Mouse (Mus musculus): Measurements from ENCODE around the gene Dazl. TPM values are rescaled to one million over a fixed set of nuclear protein-coding genes. Genes with fewer than 3 reads are reported as not detected.
A peak's percentile ranks its signal among the peaks of the same experiment; 100 is the strongest.

Dazl gene
- polyA plus RNA-seq, 1 experiment from 2014 or later: 0.55 TPM

DNA sequence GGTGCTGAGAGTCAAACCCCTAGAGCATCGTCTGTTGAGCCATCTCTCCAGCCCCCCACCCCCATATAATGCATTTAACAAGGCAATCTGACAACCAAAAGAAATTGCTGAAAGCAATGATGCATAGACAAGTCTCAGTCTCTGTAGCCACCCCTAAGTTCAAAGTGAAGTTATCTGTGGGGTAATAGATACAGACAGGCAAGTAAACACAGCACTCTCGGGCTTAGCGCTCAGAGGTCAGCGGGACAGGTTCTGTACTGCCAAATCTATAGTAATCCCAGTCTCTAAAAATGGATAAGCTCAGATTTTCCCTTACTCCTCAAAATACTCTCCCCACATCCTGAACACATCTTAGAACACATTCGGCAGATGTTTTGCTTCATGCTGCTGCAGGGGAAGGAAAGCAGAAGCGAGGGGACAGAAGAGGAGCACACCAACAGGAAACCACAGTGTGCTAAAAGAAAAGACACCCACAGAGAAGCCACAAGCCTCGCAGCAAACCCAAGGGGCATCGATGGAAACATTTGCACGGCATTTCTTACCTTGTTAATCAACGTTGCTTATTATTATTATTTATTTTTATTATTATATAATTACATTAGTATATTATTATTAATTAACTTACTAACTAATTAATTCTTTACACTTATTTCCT, 16.8 kb upstream of the Dazl start:
- no peaks in the 10 kb centered on the region for H3K27me3 ChIP-seq
- 75% methylated on average over 10 of the region's 10 CpGs for WGBS
- no peak overlapping the region for H3K4me3 ChIP-seq
- H3K36me3 ChIP-seq: no peaks in the 10 kb centered on the region
- H3K9me3 ChIP-seq: no peaks in the 10 kb centered on the region
- H3K4me1 ChIP-seq: no peaks in the 10 kb centered on the region
- no peak overlapping the region for H3K9ac ChIP-seq
- H3K27ac ChIP-seq: no peak overlapping the region
- no peak overlapping the region for H3K4me2 ChIP-seq (replicated peaks)
- no peak for ATAC-seq (ENCODE audit: insufficient number of reproducible peaks, insufficient read depth, low FRiP score, low TSS enrichment)

DNA sequence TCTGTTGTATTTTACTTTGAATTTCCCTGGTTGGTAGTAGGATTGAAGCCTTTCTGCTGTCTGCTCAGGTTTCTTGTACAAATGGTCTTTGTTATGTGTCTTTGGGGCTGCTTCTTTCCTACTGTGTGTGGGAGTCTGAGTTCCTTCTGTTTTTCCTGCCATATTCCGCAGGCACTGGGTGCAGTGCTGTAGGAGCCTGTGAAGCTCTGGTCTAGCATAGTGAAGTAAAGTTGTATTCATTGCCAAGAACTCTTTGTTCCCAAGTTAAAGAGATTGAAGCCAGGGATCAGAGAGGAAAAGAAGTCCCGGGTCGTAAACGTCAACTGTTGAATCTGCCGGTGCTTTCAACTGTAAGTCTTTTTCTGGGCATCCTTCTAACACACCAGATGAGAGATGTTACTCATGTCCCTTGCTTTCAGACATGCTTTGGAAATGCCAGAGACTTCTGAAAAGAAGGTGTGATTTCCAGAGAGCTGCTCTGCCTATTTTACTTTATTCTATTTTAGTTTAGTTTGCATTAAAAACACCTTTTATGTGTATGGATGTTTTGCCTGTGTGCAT, 16.2 kb upstream of the Dazl start:
- 76% methylated on average over 5 of the region's 5 CpGs for WGBS
- Histone ChIP-seq H3K4me3 (no peak overlapping the region), H3K36me3 (no peaks in the 10 kb centered on the region), H3K4me1 (no peaks in the 10 kb centered on the region), H3K9me3 (no peaks in the 10 kb centered on the region), H3K9ac (no peak overlapping the region), H3K4me2 (replicated peaks) (no peak overlapping the region), H3K27ac (no peak overlapping the region), H3K27me3 (no peaks in the 10 kb centered on the region)
- ATAC-seq (ENCODE audit: insufficient number of reproducible peaks, insufficient read depth, low FRiP score, low TSS enrichment): no peak

DNA sequence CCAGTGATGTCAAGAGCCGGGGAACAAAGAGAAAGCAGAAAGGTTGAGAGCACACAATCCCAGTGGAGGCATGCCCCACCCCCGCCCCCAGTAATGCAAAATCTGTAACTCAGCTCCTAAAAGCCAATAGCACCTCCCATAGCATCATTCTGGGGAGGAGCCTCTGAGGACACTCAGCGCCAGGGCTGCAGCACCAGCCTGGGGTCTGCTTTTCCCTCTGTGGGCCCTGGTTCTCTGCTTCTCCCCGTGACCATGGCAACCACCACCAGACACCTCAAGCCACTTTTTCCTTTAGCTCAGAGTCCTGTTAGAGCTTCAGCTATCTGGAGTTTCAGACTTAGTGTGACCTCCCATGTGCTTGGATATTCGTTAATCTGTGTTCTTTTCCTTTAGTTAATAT, 15.4 kb upstream of the Dazl start:
- no peaks in the 10 kb centered on the region for H3K4me1 ChIP-seq
- 66% methylated on average over 5 of the region's 5 CpGs for WGBS
- no peak overlapping the region for H3K4me2 ChIP-seq (replicated peaks)
- H3K4me3 ChIP-seq: no peak overlapping the region
- no peaks in the 10 kb centered on the region for H3K27me3 ChIP-seq
- ATAC-seq (ENCODE audit: insufficient number of reproducible peaks, insufficient read depth, low FRiP score, low TSS enrichment): no peak
- no peak overlapping the region for H3K9ac ChIP-seq
- no peak overlapping the region for H3K27ac ChIP-seq
- no peaks in the 10 kb centered on the region for H3K9me3 ChIP-seq
- no peaks in the 10 kb centered on the region for H3K36me3 ChIP-seq

DNA sequence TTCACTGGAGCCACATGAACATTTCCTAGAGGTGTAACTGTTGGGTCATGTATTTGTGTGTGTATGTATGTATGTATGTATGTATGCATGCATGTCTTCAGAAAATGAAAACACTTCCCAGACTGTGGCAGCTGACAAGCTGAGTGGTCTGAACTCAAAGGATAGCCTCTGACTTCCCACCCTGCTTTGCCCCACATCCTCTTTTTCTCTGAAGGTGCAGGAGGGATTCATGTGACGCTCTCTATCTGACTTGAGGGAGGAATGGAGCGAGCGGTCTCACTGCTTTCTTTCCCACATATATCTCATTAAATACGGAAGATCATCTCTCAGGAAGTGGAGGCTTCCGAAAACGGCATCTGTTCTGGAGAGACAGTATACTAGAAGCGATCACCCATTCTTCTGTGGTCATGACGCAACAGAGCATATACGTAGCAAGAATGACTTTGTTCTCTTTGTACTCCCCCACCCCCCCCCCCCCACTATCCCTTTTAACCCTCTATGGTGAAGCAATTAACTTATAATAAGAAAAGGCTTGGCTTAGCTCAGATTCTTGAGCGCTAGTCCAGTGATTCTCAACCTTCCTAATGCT, 14.7 kb upstream of the Dazl start:
- 88% methylated on average over 10 of the region's 10 CpGs for WGBS
- no peak for ATAC-seq (ENCODE audit: insufficient number of reproducible peaks, insufficient read depth, low FRiP score, low TSS enrichment)
- H3K27ac ChIP-seq: no peak overlapping the region

DNA sequence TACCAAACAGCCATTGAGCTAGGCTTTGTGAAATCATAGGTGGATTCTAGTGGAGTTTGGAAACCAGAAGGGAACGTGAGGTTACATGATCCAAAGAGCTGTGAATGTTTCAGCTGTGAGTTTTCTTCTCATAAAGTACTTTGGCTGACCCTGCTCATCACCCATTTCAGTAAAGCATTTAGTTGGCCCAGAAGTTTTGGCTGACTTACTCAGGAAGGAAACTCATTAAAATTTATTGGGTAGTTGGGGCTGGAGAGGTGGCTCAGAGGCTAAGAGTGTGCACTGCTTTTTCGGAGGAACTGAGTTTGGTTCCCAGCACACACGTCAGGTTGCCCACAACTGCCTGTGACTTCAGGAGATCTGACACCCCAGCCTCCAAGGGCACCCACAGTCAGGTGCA, 9.4 kb upstream of the Dazl start:
- 83% methylated on average over 3 of the region's 3 CpGs for WGBS
- Histone ChIP-seq H3K27ac (no peak overlapping the region), H3K27me3 (no peaks in the 10 kb centered on the region), H3K4me3 (no peak overlapping the region), H3K9me3 (no peaks in the 10 kb centered on the region), H3K4me1 (no peaks in the 10 kb centered on the region), H3K36me3 (no peaks in the 10 kb centered on the region), H3K4me2 (replicated peaks) (no peak overlapping the region), H3K9ac (no peak overlapping the region)
- no peak for ATAC-seq (ENCODE audit: insufficient number of reproducible peaks, insufficient read depth, low FRiP score, low TSS enrichment)

More for the DNA sequence above, 14.7 kb upstream of the Dazl start:
- H3K36me3 ChIP-seq: no peaks in the 10 kb centered on the region
- H3K27me3 ChIP-seq: no peaks in the 10 kb centered on the region
- no peak overlapping the region for H3K9ac ChIP-seq
- no peaks in the 10 kb centered on the region for H3K9me3 ChIP-seq
- H3K4me3 ChIP-seq: no peak overlapping the region
- H3K4me1 ChIP-seq: no peaks in the 10 kb centered on the region
- H3K4me2 ChIP-seq (replicated peaks): no peak overlapping the region

DNA sequence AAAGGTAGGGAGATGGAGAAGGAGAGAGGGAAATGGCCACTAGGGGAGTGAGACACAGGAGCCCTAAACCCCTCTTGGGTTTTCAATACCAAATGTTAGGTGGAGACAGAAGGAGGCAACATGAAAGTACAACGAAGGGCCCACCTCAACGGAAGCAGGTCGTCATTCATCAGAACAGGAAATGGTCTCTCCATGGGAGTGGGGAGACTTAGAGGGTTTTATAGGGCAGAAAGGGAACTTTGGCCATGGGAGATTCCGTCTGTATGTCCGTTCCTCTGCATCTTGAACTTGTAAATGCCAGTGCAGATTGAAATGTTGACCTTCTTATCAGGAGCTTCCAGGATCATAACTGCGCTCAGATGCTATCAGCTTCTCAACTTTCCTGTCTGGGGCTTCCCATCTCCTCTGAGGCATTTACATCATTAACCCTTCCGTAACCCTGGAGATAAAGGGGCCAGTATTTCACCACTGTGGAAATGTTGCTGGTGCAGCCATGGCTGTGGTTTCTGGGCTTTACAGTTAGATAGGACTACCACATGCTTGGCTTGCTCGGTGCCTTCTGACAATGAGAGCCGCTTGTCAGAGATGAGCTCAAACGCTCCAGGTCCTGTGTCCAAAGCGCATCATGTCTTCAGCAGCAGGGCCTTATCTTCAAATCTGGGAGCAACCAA, 6.9 kb upstream of the Dazl start:
- Histone ChIP-seq H3K9me3 (no peaks in the 10 kb centered on the region), H3K9ac (no peak overlapping the region), H3K27me3 (no peaks in the 10 kb centered on the region), H3K4me1 (no peaks in the 10 kb centered on the region), H3K4me3 (no peak overlapping the region), H3K4me2 (replicated peaks) (no peak overlapping the region), H3K27ac (no peak overlapping the region), H3K36me3 (no peaks in the 10 kb centered on the region)
- WGBS: 81% methylated on average over 11 of the region's 11 CpGs
- no peak for ATAC-seq (ENCODE audit: insufficient number of reproducible peaks, insufficient read depth, low FRiP score, low TSS enrichment)

DNA sequence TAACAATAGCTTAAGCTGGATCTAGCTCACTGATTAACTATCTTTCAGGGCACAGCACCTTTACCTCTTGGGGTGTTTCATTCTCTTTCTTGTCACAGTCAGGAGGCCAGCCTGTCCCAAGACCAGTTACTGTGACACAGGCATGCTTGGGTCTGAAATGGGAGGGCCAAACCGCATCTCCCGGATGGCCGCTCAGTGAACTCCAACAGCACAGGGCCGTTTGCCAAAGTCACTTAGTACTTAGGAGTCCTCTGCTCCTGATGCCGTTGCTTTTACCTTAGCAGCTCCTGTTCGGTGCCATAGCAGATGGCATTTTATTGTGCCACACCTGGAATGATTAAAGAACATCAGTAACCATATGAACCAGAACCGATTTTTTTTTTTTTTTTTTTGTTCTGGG, 5.4 kb upstream of the Dazl start:
- no peak for ATAC-seq (ENCODE audit: insufficient number of reproducible peaks, insufficient read depth, low FRiP score, low TSS enrichment)
- Histone ChIP-seq H3K36me3 (no peaks in the 10 kb centered on the region), H3K9me3 (peaks cover 7% of the 10 kb centered on the region; the same call in 1 of the 2 replicates), H3K4me1 (no peaks in the 10 kb centered on the region), H3K27ac (no peak overlapping the region), H3K27me3 (no peaks in the 10 kb centered on the region), H3K4me2 (replicated peaks) (no peak overlapping the region), H3K4me3 (no peak overlapping the region), H3K9ac (no peak overlapping the region)
- 79% methylated on average over 7 of the region's 7 CpGs for WGBS

DNA sequence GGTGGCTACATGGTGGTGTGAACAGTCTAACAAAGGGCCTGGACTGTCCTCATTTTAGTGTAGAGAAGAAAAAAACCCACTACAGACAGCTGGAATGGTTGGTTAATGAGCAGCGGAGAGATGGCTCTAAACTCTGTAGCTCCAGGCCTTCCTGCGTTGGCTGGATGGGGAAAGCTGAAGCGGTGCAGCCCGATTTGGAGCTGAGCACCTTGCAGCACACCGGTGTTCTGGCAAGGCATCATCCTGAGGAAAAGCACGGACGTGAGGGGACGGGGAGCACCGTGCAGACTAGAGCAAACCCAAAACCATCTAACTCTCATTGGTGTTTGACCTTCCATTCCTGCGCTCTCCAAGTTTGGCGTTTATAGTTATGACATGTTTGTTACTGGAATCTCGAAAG, 1.3 kb upstream of the Dazl start:
- H3K4me2 ChIP-seq (replicated peaks): no peak overlapping the region
- H3K9ac ChIP-seq: no peak overlapping the region
- H3K9me3 ChIP-seq: peaks cover 18% of the 10 kb centered on the region
- no peak overlapping the region for H3K4me3 ChIP-seq
- no peak overlapping the region for H3K27ac ChIP-seq
- H3K36me3 ChIP-seq: no peaks in the 10 kb centered on the region
- WGBS: 87% methylated on average over 12 of the region's 12 CpGs
- H3K27me3 ChIP-seq: no peaks in the 10 kb centered on the region
- H3K4me1 ChIP-seq: no peaks in the 10 kb centered on the region
- no peak for ATAC-seq (ENCODE audit: insufficient number of reproducible peaks, insufficient read depth, low FRiP score, low TSS enrichment)

DNA sequence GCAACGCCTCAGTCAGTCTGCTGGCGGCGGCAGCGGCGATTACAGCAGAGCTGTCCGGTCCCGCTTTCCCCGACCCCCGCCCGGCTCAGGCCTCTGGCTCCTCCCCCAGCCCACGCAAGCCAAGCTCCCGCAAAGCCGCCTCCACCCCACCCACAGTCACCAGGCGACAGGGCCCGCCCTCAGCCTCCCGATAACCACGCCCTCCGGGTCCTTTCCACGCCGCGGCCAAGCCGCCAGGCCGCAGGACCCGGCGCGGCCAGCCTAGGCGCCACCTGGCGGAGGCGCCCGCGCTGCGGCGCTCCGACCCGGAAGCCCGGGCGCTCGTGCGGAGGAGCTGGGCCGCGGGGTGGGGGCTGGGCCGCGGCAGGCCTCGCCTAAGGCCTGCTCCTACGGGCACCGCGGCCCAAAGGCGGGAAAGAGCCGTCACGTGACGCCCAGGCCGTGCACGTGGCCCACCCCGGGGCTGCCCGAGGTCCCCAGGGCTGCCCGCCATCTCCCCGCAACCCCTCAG, 720 bp downstream of the Dazl start:
- Histone ChIP-seq H3K9me3 (peaks cover 18% of the 10 kb centered on the region), H3K27ac (peak overlapping the region; percentile 65; the same call in 1 of the 2 replicates), H3K4me2 (replicated peaks) (peak overlapping the region; percentile 53), H3K4me3 (peak overlapping the region; percentile 36), H3K4me1 (no peaks in the 10 kb centered on the region), H3K36me3 (no peaks in the 10 kb centered on the region), H3K9ac (peak overlapping the region; percentile 52), H3K27me3 (no peaks in the 10 kb centered on the region)
- WGBS: 5% methylated on average over 57 of the region's 57 CpGs
- ATAC-seq (ENCODE audit: insufficient number of reproducible peaks, insufficient read depth, low FRiP score, low TSS enrichment): peak; percentile 89

DNA sequence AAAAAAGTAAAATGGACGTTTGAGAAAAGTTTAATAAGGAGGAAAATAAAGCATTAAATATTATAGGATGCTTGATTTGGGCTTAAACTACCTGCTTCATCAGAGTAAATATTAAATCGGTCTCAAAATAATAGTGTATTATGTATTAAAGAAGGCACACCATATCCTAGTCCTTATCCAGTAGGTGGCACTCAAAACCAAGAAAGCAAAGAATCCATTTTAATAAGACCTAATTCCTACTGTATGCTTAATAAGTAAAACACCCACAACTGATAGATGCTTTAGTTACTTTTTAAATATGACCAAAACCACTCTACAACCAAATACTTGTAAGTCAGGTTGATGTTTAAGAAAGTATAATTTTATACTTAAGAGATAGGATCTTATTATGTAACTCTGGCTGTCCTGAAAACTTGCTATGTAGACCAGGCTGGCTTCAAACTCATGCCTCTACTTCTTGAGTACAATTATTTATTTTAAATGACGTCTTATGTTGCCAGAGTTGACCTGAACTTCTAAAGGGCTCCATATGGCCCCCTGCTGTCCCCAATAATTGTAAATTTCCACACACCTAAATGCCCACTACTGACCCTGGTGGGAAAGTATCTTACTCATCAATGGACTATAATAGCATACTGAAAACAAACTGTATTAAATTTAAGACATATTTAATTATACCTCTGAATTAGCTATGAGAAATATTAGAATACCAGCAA, 1.8 kb downstream of the Dazl start:
- no peak overlapping the region for H3K4me2 ChIP-seq (replicated peaks)
- H3K27me3 ChIP-seq: no peaks in the 10 kb centered on the region
- no peak overlapping the region for H3K9ac ChIP-seq
- H3K4me3 ChIP-seq: no peak overlapping the region
- ATAC-seq (ENCODE audit: insufficient number of reproducible peaks, insufficient read depth, low FRiP score, low TSS enrichment): no peak
- 19% methylated on average over 3 of the region's 3 CpGs for WGBS
- H3K36me3 ChIP-seq: no peaks in the 10 kb centered on the region
- H3K27ac ChIP-seq: no peak overlapping the region
- H3K4me1 ChIP-seq: no peaks in the 10 kb centered on the region
- peaks cover 18% of the 10 kb centered on the region for H3K9me3 ChIP-seq

DNA sequence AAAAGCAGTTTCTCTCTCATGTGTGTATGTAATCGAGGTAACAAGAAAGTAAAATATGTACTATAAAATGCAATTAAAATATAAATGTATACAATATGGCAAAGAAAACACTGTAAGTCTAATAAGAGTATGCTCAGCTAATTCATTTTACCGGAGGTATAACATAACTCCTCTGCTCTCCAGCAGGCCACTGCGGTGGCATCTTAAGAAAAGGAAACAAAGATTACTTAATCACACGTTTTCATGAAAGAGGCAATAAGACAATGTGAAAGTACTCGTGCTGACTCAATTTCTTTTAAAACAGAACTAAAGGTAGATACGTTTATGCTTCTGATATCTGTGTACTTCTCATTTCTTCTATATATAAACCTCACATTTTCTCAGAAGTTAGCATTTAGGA, 8.6 kb downstream of the Dazl start:
- Histone ChIP-seq H3K36me3 (no peaks in the 10 kb centered on the region), H3K4me3 (no peak overlapping the region), H3K27me3 (no peaks in the 10 kb centered on the region), H3K9ac (no peak overlapping the region), H3K9me3 (no peaks in the 10 kb centered on the region), H3K4me1 (no peaks in the 10 kb centered on the region), H3K4me2 (replicated peaks) (no peak overlapping the region), H3K27ac (no peak overlapping the region)
- ATAC-seq (ENCODE audit: insufficient number of reproducible peaks, insufficient read depth, low FRiP score, low TSS enrichment): no peak
- 69% methylated on average over 6 of the region's 6 CpGs for WGBS

Data from embryonic facial prominence, embryonic 12.5 days (tissue).